Mouse (Mus musculus) bone marrow, adult 2 months (tissue): Measurements from ENCODE around the gene Cradd. TPM values are rescaled to one million over a fixed set of nuclear protein-coding genes. Genes with fewer than 3 reads are reported as not detected.

Experiments
- H3K27ac ChIP-seq: fragments of 200-500 bp; 2 replicates; pipeline ENCODE4 v1.5.1; 2012; ENCODE audit warnings: low read depth, mild to moderate bottlenecking, control low read depth, inconsistent platforms, low read length; ENCODE audit not compliant: control insufficient read depth, poor library complexity, insufficient read depth
- H3K4me1 ChIP-seq: fragments of 200-500 bp; 2 replicates; pipeline ENCODE4 v1.6.1; 2011; ENCODE audit warnings: low read length; ENCODE audit not compliant: control insufficient read depth, insufficient read depth
- H3K4me3 ChIP-seq: fragments of 200-500 bp; replicated peaks from 2 replicates; pipeline ENCODE3; 2011; ENCODE audit warnings: mild to moderate bottlenecking, low read depth, low read length, control low read depth; ENCODE audit not compliant: control insufficient read depth
- CTCF ChIP-seq: fragments of 200-500 bp; IDR thresholded peaks from 2 replicates; pipeline ENCODE4 v1.5.1; 2011; ENCODE audit warnings: low read length, control low read depth; ENCODE audit not compliant: control insufficient read depth, insufficient read depth
- POLR2A ChIP-seq: fragments of 200-500 bp; IDR thresholded peaks from 2 replicates; pipeline ENCODE4 v1.6.1; 2011; ENCODE audit warnings: low read depth, mild to moderate bottlenecking, control low read depth, low read length, borderline replicate concordance; ENCODE audit not compliant: control insufficient read depth
- WGBS: fragments of 180-500 bp; shearing (Covaris S2); methylation state at CpG from one replicate; pipeline ENCODE4 v1.1.7; 2018; 5-methylcytosine and 5-hydroxymethylcytosine counted together
- polyA plus RNA-seq: library from polyadenylated mRNA; stranded (reverse); fragments of >200 nt; gene quantifications from 2 replicates; pipeline ENCODE4 v1.2.4, GENCODE M21; 2011; ENCODE audit warnings: low replicate concordance; ENCODE audit not compliant: missing spikeins, insufficient read depth, insufficient read length

Cradd gene
- polyA plus RNA-seq, 1 experiment: 3.8 TPM

GRCm38 (mm10) chr10:95213311-95213710 lies 110.6 kb downstream of the Cradd start:
- Histone ChIP-seq H3K27ac (no peak overlapping the region), H3K4me3 (no peak overlapping the region), H3K4me1 (peaks cover 1% of the 10 kb centered on the region; the same call in 1 of the 2 replicates)
- 57% methylated on average over 8 of the region's 8 CpGs for WGBS
- TF ChIP-seq POLR2A: no peak
- TF ChIP-seq CTCF: no peak

- 86% methylated on average over 8 of the region's 8 CpGs for WGBS
- no peak overlapping the region for H3K4me3 ChIP-seq
Measured at GRCm38 (mm10) chr10:95211660-95212059, 112.3 kb downstream of the Cradd start.

GRCm38 (mm10) chr10:95210664-95211372 lies 113.1 kb downstream of the Cradd start:
- WGBS: 52% methylated on average over 7 of the region's 7 CpGs
- no peak for TF ChIP-seq POLR2A
- no peak for TF ChIP-seq CTCF
- H3K4me3 ChIP-seq: no peak overlapping the region
- H3K4me1 ChIP-seq: peaks cover 1% of the 10 kb centered on the region; the same call in 1 of the 2 replicates
- no peak overlapping the region for H3K27ac ChIP-seq

More at GRCm38 (mm10) chr10:95211660-95212059, 112.3 kb downstream of the Cradd start:
- H3K4me1 ChIP-seq: peaks cover 1% of the 10 kb centered on the region; the same call in 1 of the 2 replicates
- no peak overlapping the region for H3K27ac ChIP-seq
- TF ChIP-seq POLR2A (no peak), CTCF (no peak)

GRCm38 (mm10) chr10:95210167-95210566 lies 113.8 kb downstream of the Cradd start:
- H3K4me3 ChIP-seq: no peak overlapping the region
- WGBS: 54% methylated on average over 4 of the region's 4 CpGs
- H3K27ac ChIP-seq: no peak overlapping the region
- no peak for TF ChIP-seq CTCF
- no peak for TF ChIP-seq POLR2A
- H3K4me1 ChIP-seq: peaks cover 1% of the 10 kb centered on the region; the same call in 1 of the 2 replicates

- WGBS: 77% methylated on average over 8 of the region's 8 CpGs
- Histone ChIP-seq H3K4me3 (no peak overlapping the region), H3K4me1 (peaks cover 1% of the 10 kb centered on the region; the same call in 1 of the 2 replicates), H3K27ac (no peak overlapping the region)
- TF ChIP-seq CTCF: no peak
- no peak for TF ChIP-seq POLR2A
Measured at GRCm38 (mm10) chr10:95207423-95207822, 116.5 kb downstream of the Cradd start.

- WGBS: 69% methylated on average over 8 of the region's 8 CpGs
- TF ChIP-seq POLR2A: no peak
- Histone ChIP-seq H3K4me3 (no peak overlapping the region), H3K27ac (no peak overlapping the region), H3K4me1 (no peaks in the 10 kb centered on the region; the same call in 1 of the 2 replicates)
Measured at GRCm38 (mm10) chr10:95201514-95201913, 122.4 kb downstream of the Cradd start.

GRCm38 (mm10) chr10:95200323-95200722 lies 123.6 kb downstream of the Cradd start:
- H3K4me1 ChIP-seq: no peaks in the 10 kb centered on the region; the same call in 1 of the 2 replicates
- H3K4me3 ChIP-seq: no peak overlapping the region
- TF ChIP-seq POLR2A (no peak), CTCF (no peak)
- peak overlapping the region; percentile 10; the same call in 1 of the 2 replicates for H3K27ac ChIP-seq
- WGBS: 86% methylated on average over 7 of the region's 7 CpGs

GRCm38 (mm10) chr10:95199541-95200269 lies 124.2 kb downstream of the Cradd start:
- H3K4me3 ChIP-seq: no peak overlapping the region
- 63% methylated on average over 11 of the region's 11 CpGs for WGBS
- peaks cover 2% of the 10 kb centered on the region; the same call in 1 of the 2 replicates for H3K4me1 ChIP-seq
- TF ChIP-seq POLR2A (no peak), CTCF (no peak)
- H3K27ac ChIP-seq: no peak overlapping the region
